Mouse (Mus musculus) cerebral cortex, adult 2 months (tissue): Measurements from ENCODE around the gene Cdc42.

Experiments
- WGBS: fragments of 180-500 bp; shearing (Covaris S2); methylation state at CpG from one replicate; pipeline ENCODE4 v1.1.7; 2018; 5-methylcytosine and 5-hydroxymethylcytosine counted together

Cdc42 gene

DNA sequence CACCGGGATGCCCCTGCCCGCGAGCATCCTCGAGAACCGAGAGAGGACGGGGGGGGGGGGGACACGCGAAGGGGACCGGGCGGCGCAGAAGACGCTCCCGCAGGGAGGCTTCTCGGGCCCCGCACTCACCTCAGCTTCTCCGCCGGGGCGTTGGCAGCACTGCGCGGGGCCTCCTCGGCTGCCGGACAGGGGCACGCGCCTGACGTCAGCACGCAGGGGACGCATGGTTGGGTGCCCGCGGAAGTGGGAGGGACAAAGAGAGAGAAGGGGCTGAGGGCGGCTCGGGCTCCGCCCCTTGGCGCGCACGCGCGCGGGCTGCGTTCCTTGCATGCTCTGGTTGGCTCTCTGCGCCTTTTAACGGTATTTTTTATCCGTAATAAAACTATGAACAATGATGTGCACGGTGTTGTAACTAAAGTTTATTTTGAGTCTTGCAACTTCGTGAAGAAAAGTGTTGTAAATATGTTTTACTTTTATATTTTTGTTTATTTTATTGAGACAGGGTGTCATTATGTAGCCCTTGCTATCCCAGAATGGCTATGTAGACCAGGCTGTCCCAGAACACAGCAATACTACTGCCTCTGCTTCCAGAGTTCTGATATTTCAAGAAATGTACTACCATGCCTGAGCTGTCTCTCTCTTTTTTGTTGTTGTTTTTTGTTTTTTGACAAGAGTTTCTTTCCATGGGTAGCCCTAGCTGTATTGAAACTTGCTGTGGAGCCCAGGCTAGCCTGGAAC is at the start of gene Cdc42:
Gene Cdc42 (minus strand): TSS at position 204 of the 738 bp plus-strand sequence.
- 2% methylated on average over 44 of the region's 44 CpGs for WGBS

DNA sequence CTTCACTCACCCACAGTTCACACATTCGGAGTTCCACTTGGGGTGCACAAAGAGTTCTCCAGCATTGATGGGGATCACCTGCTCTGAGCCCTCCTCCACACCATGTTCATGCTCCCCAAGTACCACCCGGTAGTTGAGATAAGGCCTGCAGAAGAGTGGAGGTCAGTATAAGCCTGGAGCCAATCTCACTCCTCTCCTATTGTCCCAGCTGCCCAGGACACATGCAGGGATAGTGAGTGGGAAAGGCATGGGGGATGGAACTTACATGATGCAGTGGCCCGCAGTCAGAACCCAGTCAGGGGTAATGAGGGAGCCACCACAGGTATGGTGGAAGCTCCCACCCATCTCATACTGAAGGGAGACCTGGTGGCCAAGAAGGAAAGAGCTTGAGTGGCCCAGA is 48.1 kb upstream of the Cdc42 start:
- WGBS: 98% methylated on average over 3 of the region's 3 CpGs

DNA sequence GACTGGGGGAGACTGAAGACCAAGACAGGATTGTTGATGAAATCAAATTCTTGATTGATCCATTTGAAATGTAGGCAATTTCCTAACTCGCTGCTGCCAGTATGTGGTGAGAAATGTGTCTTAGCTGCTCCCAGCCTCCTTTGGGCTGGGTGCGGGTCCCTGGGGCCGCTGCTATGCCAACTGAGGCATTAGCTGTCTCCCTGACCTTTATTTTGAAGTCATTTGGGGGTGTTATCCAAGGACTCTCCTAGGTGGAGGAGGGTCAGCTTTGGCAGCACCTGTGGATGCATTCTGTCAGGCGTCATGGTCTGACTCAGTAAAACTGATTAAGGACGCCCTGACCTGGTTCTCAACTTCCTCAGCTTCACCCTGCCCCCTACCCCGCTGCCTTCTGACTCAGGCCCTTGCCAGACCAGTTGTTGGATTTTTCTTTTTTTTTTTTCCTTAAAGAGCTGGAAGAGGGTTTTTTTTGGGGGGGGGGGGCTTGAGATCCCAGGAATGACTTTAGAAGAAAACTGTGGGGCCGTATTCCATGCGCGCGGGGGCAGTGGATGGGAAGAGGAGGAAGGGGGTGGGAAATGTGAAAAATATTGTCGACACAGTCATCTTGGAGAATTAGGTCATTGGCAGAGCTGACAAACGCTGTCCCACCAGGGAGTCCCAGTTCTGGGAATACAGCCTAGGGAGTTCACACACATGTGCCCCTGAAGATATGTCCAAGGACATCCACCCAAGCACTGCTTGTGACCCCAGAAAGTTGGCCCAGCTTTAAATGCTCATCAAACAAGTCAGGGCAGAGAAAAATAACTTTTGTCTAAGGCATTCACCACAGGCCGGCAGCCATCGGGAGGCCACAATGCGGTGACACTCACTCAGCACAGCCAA is 39.4 kb upstream of the Cdc42 start:
- 73% methylated on average over 15 of the region's 15 CpGs for WGBS

DNA sequence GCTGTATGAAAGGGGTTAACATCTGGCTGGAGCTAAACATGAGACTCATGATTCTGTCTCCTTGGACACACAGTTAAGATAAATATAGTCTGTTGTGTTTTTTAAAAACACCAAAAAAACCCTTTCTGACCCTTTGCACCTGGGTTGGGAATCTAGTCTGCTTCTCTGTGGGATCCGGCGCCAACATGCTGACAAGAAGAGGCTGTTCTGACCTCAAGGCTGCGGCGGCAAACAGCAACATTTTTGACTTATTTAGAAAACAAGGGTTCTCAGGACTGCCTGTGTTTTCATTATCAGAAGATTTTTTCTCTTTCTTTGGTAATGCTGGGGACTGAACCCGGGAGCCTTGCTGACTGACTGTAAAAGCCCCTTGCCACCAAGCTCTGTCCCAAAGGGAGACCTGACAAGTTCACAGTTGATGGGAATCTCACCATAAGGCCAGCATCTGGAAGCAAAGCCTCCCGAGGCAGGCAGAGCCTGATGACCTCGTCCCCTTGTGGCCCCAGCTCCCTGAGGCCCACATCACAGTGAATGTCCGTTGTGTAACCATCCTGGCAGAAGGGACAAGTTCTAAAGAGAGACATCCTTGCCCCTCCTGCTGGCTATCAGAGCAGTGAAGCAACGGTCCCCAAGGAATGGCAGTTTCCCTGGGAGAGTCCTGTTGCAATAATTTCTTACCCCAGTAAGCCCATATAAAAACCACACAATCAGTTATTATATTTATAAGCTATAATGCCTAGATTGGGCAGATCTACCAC is 36.0 kb upstream of the Cdc42 start:
- WGBS: 75% methylated on average over 9 of the region's 9 CpGs

DNA sequence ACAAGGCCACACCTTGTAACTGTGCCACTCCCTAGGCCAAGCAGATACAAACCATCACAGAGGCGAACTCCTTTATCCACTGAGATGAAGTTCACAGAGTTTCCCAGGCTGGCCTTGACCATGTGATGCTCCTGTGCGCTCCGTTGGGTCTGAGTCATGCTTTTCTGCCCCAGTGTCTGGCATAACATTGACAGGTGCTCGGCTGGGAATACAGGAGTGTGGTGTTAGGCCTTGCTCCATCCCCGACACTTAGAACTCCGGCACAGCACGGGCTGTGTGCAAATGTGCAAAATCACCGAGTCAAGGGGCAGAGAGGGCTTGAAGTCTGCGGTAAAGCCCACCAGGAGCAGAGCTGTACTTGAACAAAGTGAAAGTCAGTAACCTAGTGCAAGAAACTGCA is 35.4 kb upstream of the Cdc42 start:
- 90% methylated on average over 9 of the region's 9 CpGs for WGBS

DNA sequence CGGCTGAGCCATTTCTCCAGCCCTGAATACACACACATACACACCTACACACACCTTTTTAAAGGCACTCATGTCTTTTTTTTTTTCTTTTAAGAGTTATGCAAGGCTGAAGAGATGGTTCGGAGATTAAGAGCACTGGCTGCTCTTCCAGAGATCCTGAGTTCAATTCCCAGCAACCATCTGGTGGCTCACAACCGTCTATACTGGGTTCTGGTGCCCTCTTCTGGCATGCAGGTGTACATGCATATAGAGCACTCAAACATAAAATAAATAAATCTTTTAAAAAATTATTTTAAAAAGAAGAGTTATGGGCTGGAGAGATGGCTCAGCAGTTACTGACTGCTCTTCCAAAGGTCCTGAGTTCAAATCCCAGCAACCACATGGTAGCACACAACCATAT is 33.8 kb upstream of the Cdc42 start:
- 81% methylated on average over 3 of the region's 3 CpGs for WGBS

DNA sequence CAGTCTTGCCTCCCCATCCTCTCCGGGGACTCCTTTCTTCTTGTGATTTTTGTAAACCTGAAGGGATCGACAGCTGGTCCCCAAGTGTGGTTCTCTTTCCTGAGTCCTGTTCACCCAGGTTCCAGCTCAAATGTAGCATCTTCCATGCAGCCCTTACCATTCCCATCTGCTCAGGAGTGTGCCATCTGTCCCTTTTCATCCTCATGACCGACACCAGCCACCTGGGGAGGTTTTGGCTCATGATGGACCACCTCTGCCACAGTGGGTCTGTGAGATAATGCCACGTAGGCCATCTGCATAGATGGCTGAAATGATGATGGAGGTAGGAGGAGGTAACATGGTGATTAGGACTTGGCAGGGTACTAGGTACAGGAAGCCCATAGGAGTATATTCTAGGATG is 32.7 kb upstream of the Cdc42 start:
- WGBS: 88% methylated on average over 4 of the region's 4 CpGs

DNA sequence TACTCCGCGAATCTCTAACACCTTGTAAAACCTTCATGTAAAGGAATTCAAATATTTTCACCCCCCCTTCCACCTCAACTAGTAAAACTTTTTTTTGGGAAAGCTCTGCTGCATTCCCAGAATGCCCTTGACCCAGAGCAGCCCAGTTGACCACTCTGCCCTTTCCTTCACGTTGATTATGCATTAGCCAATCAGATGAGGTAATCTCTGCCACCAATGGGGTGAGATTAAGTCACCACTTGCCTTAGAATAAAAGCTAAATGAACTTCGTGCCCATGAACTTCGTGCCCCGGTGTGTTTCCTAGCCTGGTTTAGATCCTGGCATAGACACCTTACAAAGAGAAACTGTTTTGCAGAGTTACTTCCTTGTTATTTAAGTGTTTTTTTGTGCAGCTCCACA is 31.5 kb upstream of the Cdc42 start:
- WGBS: 11% methylated on average over 6 of the region's 6 CpGs

DNA sequence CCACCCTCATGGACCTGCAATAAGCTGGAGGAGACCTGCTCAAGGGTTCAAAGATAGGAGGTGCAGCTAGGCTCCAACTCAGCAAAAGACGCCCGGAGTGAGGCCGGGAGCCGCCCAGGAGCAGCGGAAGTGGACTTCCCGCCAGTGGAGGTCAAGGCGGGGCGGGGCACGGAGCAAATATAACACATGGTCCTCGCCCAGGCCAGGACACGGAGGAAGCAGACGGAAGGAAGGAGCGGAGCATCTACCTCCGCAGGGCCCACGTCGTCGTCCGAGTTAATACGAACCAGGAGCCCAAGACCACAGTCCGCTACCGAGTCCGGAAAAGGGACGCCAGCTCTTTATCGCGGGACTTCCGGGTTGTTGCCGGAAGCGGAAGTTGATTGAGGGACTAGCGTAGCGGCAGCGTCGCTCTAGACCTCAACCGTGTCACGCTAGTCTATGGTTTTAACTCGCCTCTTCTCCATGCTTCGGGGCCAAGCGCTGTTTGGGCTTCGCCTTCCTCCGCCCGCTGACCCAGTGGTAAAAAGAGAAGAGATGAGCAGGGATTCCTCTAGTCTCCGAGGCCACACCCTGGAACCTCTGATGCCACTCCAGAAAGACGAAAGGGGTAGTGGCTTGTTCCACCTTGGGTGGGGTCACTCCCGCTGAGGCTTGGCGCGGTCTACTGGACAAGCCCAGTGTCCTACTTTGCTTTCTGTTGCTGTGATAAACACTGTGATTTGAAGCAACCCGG is 30.7 kb upstream of the Cdc42 start:
- under 1% methylated on average over 46 of the region's 46 CpGs for WGBS

DNA sequence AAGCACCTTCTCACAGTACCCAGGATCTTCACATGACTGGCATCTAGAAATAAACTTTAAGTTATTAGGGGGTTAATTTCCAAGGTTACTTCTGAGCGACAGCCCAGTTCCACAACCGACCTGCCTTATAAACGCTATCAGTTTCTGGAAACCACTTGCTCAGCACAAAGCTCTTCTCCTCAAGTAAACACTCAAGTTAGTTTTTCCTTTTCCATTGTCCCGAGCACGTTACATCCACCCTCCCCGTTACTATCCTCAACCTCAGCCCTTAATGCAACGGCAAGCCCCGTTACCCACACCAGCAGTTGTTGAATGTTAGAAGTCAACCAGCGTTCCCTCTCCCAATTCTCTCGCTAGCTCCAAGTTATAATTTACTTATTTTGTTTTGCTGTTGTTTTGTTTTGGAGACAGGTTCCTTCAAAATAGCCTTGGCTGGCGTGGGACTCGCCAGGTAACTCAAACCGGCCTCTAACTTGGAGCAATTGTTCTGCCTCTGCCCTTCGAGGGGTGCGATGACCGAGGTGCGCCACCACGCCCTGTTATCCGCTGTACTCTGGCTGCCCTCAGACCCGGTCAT is 30.1 kb upstream of the Cdc42 start:
- WGBS: under 1% methylated on average over 20 of the region's 20 CpGs

DNA sequence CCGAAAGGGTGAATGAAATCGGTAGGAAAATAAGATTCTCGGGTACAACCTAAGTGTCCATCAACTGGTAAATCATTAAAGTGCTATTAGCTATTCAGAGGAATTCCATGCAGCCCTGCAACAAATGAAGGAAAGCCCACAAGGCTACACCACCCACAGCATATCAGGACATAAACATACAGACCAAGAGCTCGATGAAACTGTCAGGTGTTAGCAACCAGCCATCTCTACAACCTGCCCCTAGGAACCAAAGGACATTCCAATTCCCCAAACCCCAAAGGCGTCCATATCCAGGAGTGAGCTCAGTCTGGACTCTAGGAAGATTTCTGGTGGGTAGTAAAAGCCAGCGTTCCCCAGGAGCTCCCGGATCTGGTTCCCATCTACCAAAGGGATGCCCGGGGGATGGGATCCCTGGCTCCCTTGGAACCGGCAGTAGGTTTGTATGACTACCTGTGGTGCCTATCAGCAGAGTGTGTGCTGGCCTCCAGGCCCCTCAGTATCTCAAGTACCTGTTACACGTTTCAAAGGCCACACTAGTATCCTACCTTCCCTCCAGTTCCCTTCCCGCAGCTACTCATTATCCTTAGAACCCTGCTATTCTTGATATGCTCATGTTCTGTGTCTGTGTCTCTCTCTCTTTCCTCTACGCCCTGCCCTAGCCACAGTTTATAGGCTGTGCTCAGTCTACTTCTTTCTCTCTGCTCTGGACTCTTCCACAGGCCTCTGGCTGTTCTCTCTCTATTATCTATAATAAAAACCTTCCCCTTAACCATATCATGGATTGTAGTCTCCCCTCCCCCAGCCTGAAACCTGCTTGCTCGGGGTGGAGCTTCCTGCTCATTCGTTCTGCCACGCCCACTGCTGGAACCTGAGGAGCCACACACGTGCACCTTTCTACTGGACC is 23.4 kb upstream of the Cdc42 start:
- WGBS: 46% methylated on average over 16 of the region's 16 CpGs

DNA sequence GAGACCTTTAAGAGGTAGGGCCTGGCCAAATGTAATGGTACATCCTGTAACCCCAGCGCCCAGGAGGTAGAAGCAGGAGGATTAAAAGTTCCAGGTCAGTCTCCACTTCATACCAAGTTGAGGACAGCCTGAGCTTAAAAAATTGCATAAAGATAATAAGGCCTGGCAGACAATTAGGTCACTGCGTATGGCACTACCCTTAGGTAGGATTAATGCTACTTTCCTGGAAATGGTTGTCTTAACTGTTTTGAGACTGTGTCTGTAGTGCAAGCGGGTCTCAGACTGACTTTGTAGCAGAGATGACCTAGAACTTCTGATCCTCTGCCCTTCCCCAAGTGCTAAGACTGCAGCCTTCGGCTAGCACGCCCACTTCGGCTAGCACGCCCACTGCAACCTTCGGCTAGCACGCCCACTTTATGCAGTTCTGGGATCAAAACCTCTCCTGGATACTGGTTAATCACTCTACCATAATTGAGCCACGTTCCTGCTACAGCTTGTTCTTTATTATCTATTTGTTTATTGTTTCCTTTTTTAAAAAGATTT is 22.3 kb upstream of the Cdc42 start:
- 87% methylated on average over 10 of the region's 10 CpGs for WGBS

DNA sequence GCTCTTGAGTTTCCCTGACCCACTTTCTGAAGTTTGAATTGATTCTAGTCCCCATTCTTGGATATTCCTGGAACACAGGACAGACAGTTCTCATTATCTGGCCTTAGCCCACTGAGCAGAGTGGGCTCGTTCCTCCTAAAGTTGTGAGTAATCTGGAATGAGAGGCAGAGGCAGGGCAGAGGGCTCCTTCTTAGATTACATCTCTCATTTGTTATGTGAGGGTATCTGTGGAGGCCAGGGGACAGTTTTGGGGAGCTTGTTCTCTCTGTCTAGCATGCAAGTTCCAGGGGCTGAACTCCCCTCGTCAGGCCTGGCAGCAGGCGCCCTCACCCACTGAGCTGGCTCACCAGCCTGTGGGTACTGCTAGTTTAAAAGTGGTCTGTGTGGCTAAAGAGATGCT is 21.6 kb upstream of the Cdc42 start:
- 88% methylated on average over 3 of the region's 3 CpGs for WGBS

DNA sequence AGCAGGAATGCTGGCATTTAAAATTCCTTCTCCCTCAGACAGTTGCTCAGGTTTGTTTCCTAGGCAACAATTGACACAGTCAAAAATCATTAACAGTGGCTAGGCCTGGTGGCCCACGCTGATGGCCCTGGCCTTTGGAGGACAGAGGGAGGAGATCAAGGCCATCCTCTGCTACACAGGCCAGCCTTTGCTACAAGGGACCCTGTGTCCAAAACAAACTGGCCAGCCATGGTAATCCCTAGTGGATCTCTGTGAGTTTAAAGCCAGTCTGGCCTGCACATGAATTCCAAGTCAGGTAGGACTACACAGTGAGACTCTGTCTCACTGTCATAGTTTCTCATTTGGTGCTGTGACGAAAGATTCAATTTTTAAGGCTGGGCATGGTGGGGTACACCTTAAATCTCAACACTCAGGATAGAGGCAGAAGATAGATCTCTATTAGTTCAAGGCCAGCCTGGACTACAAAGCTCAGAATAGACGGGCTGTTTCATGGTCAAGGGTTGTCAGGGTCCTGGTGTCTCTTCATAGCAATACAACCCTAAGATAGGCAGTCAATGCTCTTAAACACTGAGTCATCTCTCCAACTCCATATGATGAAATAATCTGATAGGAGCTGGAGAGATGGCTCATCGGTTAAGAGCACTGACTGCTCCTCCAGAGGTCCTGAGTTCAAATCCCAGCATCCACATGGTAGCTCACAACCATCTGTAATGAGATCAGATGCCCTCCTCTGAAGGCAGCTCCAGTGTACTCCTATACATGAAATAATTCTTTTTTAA is 20.2 kb upstream of the Cdc42 start:
- 83% methylated on average over 4 of the region's 4 CpGs for WGBS

DNA sequence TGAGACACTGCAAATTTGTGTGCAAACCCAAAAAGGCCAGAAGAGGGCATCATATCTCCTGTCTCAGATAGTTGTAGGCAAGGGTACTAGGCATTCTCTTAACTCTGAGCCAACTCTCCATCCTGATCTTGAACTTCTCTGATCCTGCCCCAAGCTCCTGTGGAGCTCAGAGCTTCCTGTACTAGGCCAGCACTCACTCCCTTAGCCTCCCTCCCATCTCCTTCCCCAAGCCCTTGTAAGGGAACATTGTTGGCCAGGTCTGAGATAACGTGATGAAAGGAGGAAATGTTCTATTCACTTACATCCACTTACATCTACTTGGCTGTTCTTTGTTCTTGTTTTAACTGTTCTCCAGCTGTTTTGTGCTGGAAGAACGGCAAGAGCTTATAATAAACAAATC is 19.3 kb upstream of the Cdc42 start:
- 48% methylated on average over 2 of the region's 2 CpGs for WGBS

DNA sequence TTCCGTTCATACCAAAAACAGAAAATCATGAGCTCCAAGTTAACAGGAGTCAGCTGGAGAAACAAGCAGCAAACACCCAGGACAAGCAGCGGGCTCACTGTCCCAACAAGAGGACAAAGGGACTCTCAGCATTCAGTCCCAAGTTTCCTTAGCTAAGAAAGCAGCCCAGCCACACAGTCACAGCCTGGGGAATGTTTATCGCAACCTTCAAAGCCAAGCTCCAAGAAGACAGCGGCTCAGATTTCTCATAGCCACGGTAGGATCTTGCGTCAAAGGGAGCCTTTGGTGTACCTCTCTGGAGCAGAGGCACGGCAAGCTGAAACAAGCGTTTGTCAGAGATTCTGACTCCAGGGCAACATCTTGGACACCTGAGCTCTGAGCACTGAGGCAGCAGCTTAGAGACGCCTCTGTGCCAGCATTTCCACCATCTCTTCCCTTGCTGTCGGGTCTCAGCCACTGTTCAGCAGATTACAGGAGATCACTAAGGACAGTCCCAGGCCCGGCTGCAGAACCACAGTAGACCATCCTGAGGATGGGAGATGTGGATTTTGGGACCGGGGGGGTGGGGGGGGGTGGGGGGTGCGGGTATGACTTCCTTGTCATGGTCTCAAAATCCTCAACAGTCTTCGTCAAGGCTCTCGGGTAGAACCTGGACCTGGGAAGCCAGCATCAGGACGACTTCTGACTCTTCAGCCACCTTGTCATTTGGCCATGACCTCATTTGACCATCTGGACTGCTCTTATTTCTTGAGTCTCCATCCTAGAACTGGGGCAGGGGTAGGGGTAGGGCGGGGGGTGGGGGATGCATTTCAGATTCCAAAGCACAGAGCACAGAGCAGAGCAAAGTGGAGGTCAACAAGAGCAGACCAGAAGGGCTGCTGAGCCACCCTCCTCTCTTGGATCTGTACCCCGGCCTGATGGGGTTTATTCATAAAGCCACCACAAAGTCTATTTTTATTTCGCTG is 18.1 kb upstream of the Cdc42 start:
- 55% methylated on average over 19 of the region's 19 CpGs for WGBS

DNA sequence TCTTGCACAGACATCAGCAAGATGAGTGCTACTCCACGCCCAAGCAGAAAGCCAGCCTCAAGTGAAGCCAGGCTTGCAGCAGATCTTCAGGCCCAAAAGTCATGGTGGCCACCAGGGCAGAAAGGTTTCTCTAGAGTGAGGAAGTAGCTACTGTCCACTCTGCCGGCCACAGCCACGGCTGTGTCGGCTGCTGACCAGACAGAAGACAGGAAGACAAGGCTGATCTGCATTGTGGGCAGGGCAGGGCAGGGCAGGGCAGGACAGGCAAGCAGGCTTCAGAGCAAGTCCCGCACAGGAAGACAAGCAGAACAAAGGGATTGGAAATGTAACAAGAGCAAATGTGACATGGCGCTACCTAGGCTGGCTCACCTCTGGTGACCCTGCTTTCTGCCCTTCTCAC is 16.2 kb upstream of the Cdc42 start:
- WGBS: 63% methylated on average over 6 of the region's 6 CpGs
